Mouse (Mus musculus) hindbrain, postnatal 0 days (tissue): ENCODE measurements around the gene Bmpr2. TPM values are rescaled to one million over a fixed set of nuclear protein-coding genes. Genes with fewer than 3 reads are reported as not detected.

ENCODE experiments used
- ATAC-seq: fragments of 200-750 bp; cut with Nextera tagmentation; 2 replicates; pipeline ENCODE4 v1.8.0; 2017; ENCODE audit warnings: mild to moderate bottlenecking, moderate TSS enrichment, moderate library complexity
- DNase-seq: peaks from one replicate; pipeline ENCODE4 v3.0.0-alpha.2; 2015; ENCODE audit warnings: low spot score
- H3K27ac ChIP-seq: fragments of 300-500 bp; sonication (generic); 2 replicates; pipeline ENCODE4 v1.5.1; 2014; ENCODE audit warnings: mild to moderate bottlenecking
- H3K27me3 ChIP-seq: fragments of 300-500 bp; sonication (generic); 2 replicates; pipeline ENCODE4 v1.6.1; 2014; ENCODE audit warnings: low read length, mixed read lengths; ENCODE audit not compliant: insufficient read depth
- H3K36me3 ChIP-seq: fragments of 300-500 bp; sonication (generic); 2 replicates; pipeline ENCODE4 v1.6.1; 2014; ENCODE audit warnings: low read length, mixed read lengths; ENCODE audit not compliant: insufficient read depth
- H3K4me1 ChIP-seq: fragments of 300-500 bp; sonication (generic); 2 replicates; pipeline ENCODE4 v1.6.1; 2014; ENCODE audit warnings: antibody characterized with exemption, low read length, mixed read lengths; ENCODE audit not compliant: insufficient read depth
- H3K4me2 ChIP-seq: fragments of 300-500 bp; sonication (generic); 2 replicates; pipeline ENCODE4 v1.6.1; 2014; ENCODE audit warnings: low read depth, mild to moderate bottlenecking, low read length, moderate library complexity, mixed read lengths
- H3K4me3 ChIP-seq: fragments of 300-500 bp; sonication (generic); 2 replicates; pipeline ENCODE4 v1.5.1; 2014; ENCODE audit warnings: low read length
- H3K9ac ChIP-seq: fragments of 300-500 bp; sonication (generic); replicated peaks from 2 replicates; pipeline ENCODE4 v1.6.1; 2014; ENCODE audit warnings: mild to moderate bottlenecking, low read length, moderate library complexity, mixed read lengths
- H3K9me3 ChIP-seq: fragments of 300-500 bp; sonication (generic); 2 replicates; pipeline ENCODE4 v1.6.1; 2016; ENCODE audit warnings: low read length, mixed read lengths
- CTCF ChIP-seq: IDR thresholded peaks from 2 replicates; pipeline ENCODE4 v1.5.1; 2016; ENCODE audit warnings: antibody characterized with exemption, control low read depth, low read depth
- WGBS: fragments of 180-500 bp; shearing (Covaris S2); extraction: QIAGEN DNeasy Blood & Tissue Kit; methylation state at CpG from one replicate; pipeline ENCODE4 v1.1.7; 2014; 5-methylcytosine and 5-hydroxymethylcytosine counted together
- polyA plus RNA-seq: library from polyadenylated mRNA; unstranded; fragments of >200 nt; fragmentation: Nextera tagmentation; extraction: Ambion mirVana; gene quantifications from 2 replicates; pipeline ENCODE4 v1.2.1, GENCODE M21; 2015
- total RNA-seq: library from RNA; depleted of rRNA; stranded (reverse); fragments of >200 nt; gene quantifications from 2 replicates; pipeline ENCODE4 v1.2.3, GENCODE M21; 2014

Bmpr2 gene
- total and polyA plus RNA-seq, 2 experiments from 2014 or later: 9.2 to 59.8 TPM

GRCm38 (mm10) chr1:59892777-59893176, 129.6 kb downstream of the Bmpr2 start:
- Histone ChIP-seq H3K36me3 (no peaks in the 10 kb centered on the region), H3K4me1 (no peaks in the 10 kb centered on the region), H3K27me3 (no peaks in the 10 kb centered on the region), H3K4me3 (no peak overlapping the region), H3K9ac (no peak overlapping the region), H3K9me3 (no peaks in the 10 kb centered on the region), H3K4me2 (no peak overlapping the region), H3K27ac (no peak overlapping the region)
- ATAC-seq (no peak), DNase-seq (no peak)
- TF ChIP-seq CTCF: no peak
- 88% methylated on average over 8 of the region's 8 CpGs for WGBS

GRCm38 (mm10) chr1:59894025-59894424, 130.8 kb downstream of the Bmpr2 start:
- Histone ChIP-seq H3K27me3 (no peaks in the 10 kb centered on the region), H3K4me1 (no peaks in the 10 kb centered on the region), H3K4me3 (no peak overlapping the region), H3K36me3 (no peaks in the 10 kb centered on the region), H3K9ac (no peak overlapping the region), H3K27ac (no peak overlapping the region), H3K4me2 (no peak overlapping the region), H3K9me3 (no peaks in the 10 kb centered on the region)
- no peak for TF ChIP-seq CTCF
- WGBS: 89% methylated on average over 4 of the region's 4 CpGs
- ATAC-seq (no peak), DNase-seq (no peak)

DNA sequence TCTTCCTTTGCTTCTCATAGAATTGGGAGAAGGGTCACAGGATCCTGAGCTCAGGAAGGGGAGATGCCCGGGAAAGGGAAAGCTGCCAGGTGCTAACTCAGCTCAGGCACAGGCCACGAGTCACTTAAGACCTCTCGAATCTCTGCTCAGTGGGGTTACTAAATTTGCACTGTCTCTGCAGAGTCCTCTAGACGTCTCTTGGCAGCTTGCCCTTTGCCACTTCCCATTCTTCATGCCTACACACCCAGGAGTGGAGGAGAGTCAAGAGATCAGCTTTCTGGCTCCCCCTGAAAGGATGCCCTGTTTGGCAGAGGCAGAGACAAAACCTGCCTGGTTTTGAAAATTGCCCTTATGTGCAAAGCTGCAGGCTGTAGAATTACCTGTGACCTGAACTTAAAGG, 132.3 kb downstream of the Bmpr2 start:
- 42% methylated on average over 4 of the region's 4 CpGs for WGBS
- Histone ChIP-seq H3K27ac (no peak overlapping the region), H3K27me3 (no peaks in the 10 kb centered on the region), H3K4me1 (no peaks in the 10 kb centered on the region), H3K4me3 (no peak overlapping the region), H3K4me2 (no peak overlapping the region), H3K9ac (no peak overlapping the region), H3K36me3 (no peaks in the 10 kb centered on the region), H3K9me3 (no peaks in the 10 kb centered on the region)
- DNase-seq (peak; percentile 18), ATAC-seq (no peak)
- TF ChIP-seq CTCF: no peak

DNA sequence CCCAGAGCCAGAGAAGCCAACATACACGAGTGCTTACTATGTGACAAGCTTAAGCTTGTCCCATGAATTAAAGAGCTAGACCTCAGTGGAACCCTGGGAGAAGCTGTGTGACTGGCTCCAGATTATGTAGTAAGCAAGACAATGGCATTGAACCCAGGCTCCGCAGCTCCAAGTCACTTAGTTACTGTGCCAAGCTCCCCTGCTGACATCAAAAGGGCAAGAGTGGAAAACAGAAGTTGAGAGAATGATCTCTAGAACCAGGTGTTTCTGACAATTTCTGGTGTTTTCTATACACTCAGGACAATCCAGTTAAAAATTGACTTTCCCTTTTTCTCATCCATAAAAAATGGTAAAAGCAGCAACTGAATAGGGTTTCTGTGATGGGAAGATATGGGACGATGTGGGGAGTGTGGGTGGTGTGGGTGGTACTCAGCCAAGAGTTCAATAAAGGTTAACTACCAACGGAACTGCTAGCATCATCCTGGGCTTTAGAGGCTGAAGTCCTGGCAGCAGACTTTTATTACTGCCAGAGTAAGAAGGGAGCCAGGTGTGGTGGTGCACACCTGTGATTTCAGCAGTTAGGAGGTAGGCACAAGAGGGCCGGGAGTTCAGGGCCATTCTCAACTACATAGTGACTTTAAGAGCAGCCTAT, 134.1 kb downstream of the Bmpr2 start:
- Histone ChIP-seq H3K4me2 (no peak overlapping the region), H3K4me1 (no peaks in the 10 kb centered on the region), H3K4me3 (no peak overlapping the region), H3K9ac (no peak overlapping the region), H3K27me3 (no peaks in the 10 kb centered on the region), H3K36me3 (no peaks in the 10 kb centered on the region), H3K9me3 (no peaks in the 10 kb centered on the region), H3K27ac (no peak overlapping the region)
- ATAC-seq (no peak), DNase-seq (no peak)
- no peak for TF ChIP-seq CTCF
- 46% methylated on average over 5 of the region's 5 CpGs for WGBS

DNA sequence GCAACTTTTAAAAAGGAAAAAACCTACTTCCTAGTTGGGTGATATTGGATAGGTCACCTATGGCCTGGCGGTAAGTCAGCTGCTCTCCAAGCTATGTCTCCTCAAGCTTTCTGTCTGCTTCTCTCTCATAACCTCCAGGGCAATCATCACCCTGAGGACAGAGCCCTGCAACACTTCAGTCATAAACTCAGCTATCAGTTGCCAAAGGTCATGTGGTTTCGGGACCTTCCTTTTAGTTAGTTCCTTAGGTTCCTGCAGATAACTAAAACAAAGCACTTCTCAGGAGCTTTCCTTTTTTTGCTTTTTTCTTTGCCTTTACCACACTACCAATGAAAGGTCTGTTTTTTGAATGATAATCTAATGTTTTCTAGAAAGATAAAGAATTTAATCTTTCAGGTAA, 136.5 kb downstream of the Bmpr2 start:
- TF ChIP-seq CTCF: no peak
- H3K9ac ChIP-seq: no peak overlapping the region
- WGBS: 90% methylated on average over 2 of the region's 2 CpGs
- no peaks in the 10 kb centered on the region for H3K27me3 ChIP-seq
- no peak overlapping the region for H3K4me3 ChIP-seq
- H3K4me2 ChIP-seq: no peak overlapping the region
- ATAC-seq (no peak), DNase-seq (no peak)
- H3K27ac ChIP-seq: no peak overlapping the region
- no peaks in the 10 kb centered on the region for H3K36me3 ChIP-seq
- no peaks in the 10 kb centered on the region for H3K4me1 ChIP-seq
- H3K9me3 ChIP-seq: no peaks in the 10 kb centered on the region

GRCm38 (mm10) chr1:59901082-59901876, 138.1 kb downstream of the Bmpr2 start:
- no peaks in the 10 kb centered on the region for H3K9me3 ChIP-seq
- no peaks in the 10 kb centered on the region for H3K36me3 ChIP-seq
- DNase-seq: no peak
- whole genome bisulfite sequencing: 90% methylated on average over 5 of the region's 5 CpGs
- no peaks in the 10 kb centered on the region for H3K4me1 ChIP-seq
- H3K4me2 ChIP-seq: no peak overlapping the region
- no peak for TF ChIP-seq CTCF
- H3K4me3 ChIP-seq: no peak overlapping the region
- ATAC-seq: no peak
- H3K27me3 ChIP-seq: no peaks in the 10 kb centered on the region
- H3K9ac ChIP-seq: no peak overlapping the region
- no peak overlapping the region for H3K27ac ChIP-seq

GRCm38 (mm10) chr1:59902634-59903033, 139.4 kb downstream of the Bmpr2 start:
- no peaks in the 10 kb centered on the region for H3K9me3 ChIP-seq
- H3K27me3 ChIP-seq: no peaks in the 10 kb centered on the region
- WGBS: 36% methylated on average over 3 of the region's 3 CpGs
- no peak overlapping the region for H3K4me3 ChIP-seq
- no peak overlapping the region for H3K9ac ChIP-seq
- H3K36me3 ChIP-seq: no peaks in the 10 kb centered on the region
- H3K4me1 ChIP-seq: no peaks in the 10 kb centered on the region
- ATAC-seq (no peak), DNase-seq (no peak)
- H3K4me2 ChIP-seq: no peak overlapping the region
- TF ChIP-seq CTCF: no peak
- H3K27ac ChIP-seq: no peak overlapping the region
